Mouse (Mus musculus) intestine, embryonic 16.5 days (tissue): Measurements from ENCODE around the gene Fbxl13. TPM values are rescaled to one million over a fixed set of nuclear protein-coding genes. Genes with fewer than 3 reads are reported as not detected.

Experiments used
- ATAC-seq: fragments of 200-750 bp; cut with Nextera tagmentation; 2 replicates; pipeline ENCODE4 v1.8.0; 2017; ENCODE audit warnings: moderate TSS enrichment, moderate library complexity
- H3K27ac ChIP-seq: fragments of 300-500 bp; sonication (generic); 2 replicates; pipeline ENCODE4 v1.5.1; 2014; ENCODE audit warnings: mild to moderate bottlenecking, low read length
- H3K27me3 ChIP-seq: fragments of 300-500 bp; sonication (generic); replicated peaks from 2 replicates; pipeline ENCODE4 v1.6.1; 2014; ENCODE audit warnings: low read length, control low read depth, mixed read lengths; ENCODE audit not compliant: control insufficient read depth, insufficient read depth
- H3K36me3 ChIP-seq: fragments of 300-500 bp; sonication (generic); 2 replicates; pipeline ENCODE4 v1.6.1; 2014; ENCODE audit warnings: low read length, control low read depth; ENCODE audit not compliant: control insufficient read depth, insufficient read depth
- H3K4me1 ChIP-seq: fragments of 300-500 bp; sonication (generic); 2 replicates; pipeline ENCODE4 v1.6.1; 2014; ENCODE audit warnings: low read length, control low read depth, mixed read lengths; ENCODE audit not compliant: control insufficient read depth, insufficient read depth
- H3K4me2 ChIP-seq: fragments of 300-500 bp; sonication (generic); 2 replicates; pipeline ENCODE4 v1.6.1; 2014; ENCODE audit warnings: low read depth, low read length, control low read depth
- H3K4me3 ChIP-seq: fragments of 300-500 bp; sonication (generic); 2 replicates; pipeline ENCODE4 v1.5.1; 2014; ENCODE audit warnings: mild to moderate bottlenecking, low read length
- H3K9ac ChIP-seq: fragments of 300-500 bp; sonication (generic); 2 replicates; pipeline ENCODE4 v1.6.1; 2014; ENCODE audit warnings: low read depth, low read length
- H3K9me3 ChIP-seq: fragments of 300-500 bp; sonication (generic); 2 replicates; pipeline ENCODE4 v1.6.1; 2016; ENCODE audit warnings: low read length, control low read depth; ENCODE audit not compliant: control insufficient read depth
- WGBS: fragments of 180-500 bp; shearing (Covaris S2); extraction: QIAGEN DNeasy Blood & Tissue Kit; methylation state at CpG from one replicate; pipeline ENCODE4 v1.1.7; 2014; 5-methylcytosine and 5-hydroxymethylcytosine counted together
- polyA plus RNA-seq: library from polyadenylated mRNA; unstranded; fragments of >200 nt; fragmentation: Nextera tagmentation; extraction: Ambion mirVana; gene quantifications from 2 replicates; pipeline ENCODE4 v1.2.1, GENCODE M21; 2015

Gene Fbxl13
- polyA plus RNA-seq, 1 experiment from 2014 or later = 0.09 TPM

DNA sequence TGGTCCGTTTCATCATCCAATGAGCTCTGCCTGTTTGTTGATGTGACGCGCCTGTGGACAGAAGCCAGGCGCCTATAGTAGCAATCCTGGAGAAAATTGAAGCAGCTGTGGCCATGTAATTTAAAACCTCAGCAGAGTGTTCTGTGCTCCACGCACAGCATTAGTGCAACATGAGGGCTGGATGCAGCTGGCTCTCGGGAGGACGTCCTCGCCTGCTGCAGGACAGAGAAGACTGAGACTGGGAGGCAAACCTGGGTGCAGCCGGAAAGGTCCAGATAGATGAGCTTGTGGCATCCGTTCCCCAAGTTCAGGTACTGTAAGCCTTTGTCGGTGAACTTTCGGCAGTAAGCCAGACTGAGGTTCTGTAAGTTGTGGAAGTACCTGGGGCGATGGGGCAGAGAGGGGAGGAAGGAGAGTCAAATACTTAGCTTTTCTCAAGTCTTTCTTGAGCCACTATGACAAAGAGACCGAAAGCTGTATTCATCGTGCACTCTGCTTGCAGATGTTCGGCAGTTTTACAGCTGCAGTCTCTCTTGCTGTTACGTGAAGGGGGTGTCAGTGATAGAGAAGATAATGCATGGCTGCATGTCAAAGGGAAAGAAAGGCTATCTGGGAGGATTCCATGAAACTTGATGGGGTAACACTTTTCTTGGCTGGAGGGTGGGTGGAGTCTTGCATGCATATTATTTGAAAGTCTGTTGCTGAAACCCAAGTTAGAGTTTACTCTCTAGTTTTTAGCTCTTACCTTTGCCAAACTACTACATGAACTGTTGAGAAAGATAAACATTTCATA lies 101.8 kb downstream of the Fbxl13 start, which contains the start of gene Lrrc17:
Gene Lrrc17, plus strand, starts transcription at position 151 of the 793 bp plus-strand sequence.
- Histone ChIP-seq H3K27me3 (no peaks in the 10 kb centered on the region), H3K4me2 (peak within 1 kb of the TSS; percentile 32), H3K4me3 (peak within 1 kb of the TSS; percentile 44), H3K36me3 (no peaks in the 10 kb centered on the region), H3K27ac (peak within 1 kb of the TSS; percentile 93), H3K4me1 (peaks cover 13% of the 10 kb centered on the region), H3K9ac (peak within 1 kb of the TSS; percentile 50; the same call in 1 of the 2 replicates), H3K9me3 (no peaks in the 10 kb centered on the region)
- WGBS = 35% methylated on average over 17 of the region's 17 CpGs
- peak; percentile 89 for ATAC-seq

DNA sequence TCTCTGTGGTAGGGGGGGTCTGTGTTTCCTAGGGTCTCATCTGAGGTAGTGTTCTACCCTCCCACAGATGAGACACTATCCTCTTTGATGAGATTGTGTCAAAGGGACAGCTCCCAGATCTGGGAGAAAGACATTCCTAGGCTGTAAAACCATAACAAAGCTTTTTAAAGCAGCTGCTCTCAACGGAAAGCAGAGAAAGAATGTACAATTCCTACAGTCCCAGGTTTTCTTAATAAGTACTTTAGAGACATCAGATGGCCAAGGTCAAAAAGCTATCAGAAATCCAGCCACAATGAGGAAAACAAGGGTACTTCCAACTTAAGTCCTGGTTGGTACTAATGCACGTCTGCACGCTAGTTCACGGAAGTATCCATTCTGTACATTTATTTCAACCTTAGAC lies 103.2 kb downstream of the Fbxl13 start:
- H3K27ac ChIP-seq = no peak overlapping the region
- no peaks in the 10 kb centered on the region for H3K9me3 ChIP-seq
- no peak for ATAC-seq
- H3K27me3 ChIP-seq = no peaks in the 10 kb centered on the region
- no peak overlapping the region for H3K4me3 ChIP-seq
- H3K4me2 ChIP-seq = no peak overlapping the region
- H3K36me3 ChIP-seq = no peaks in the 10 kb centered on the region
- WGBS = 69% methylated on average over 4 of the region's 4 CpGs
- peaks cover 13% of the 10 kb centered on the region for H3K4me1 ChIP-seq
- H3K9ac ChIP-seq = no peak overlapping the region

DNA sequence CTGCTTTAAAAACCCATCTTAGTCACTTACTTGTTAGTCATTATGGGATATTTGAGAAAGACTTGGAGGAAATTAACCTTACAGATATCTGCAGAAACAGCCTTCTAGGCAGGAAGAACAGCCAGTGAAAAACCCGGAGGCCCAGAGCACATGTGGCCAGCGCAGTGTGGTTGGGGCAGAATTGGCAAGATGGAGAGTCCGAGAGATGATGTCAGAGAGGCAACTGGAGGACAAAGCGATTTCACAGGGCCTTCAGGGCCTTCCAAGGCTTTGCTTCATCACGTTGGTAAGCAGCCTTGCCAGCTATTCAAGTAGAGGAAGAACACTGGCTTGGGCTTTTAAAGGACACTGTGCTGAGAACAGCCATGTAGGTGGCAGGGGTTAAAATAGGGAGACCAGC lies 112.5 kb downstream of the Fbxl13 start:
- Histone ChIP-seq H3K9ac (no peak overlapping the region), H3K36me3 (no peaks in the 10 kb centered on the region), H3K27ac (no peak overlapping the region), H3K27me3 (no peaks in the 10 kb centered on the region), H3K9me3 (no peaks in the 10 kb centered on the region), H3K4me3 (no peak overlapping the region), H3K4me2 (no peak overlapping the region), H3K4me1 (no peaks in the 10 kb centered on the region)
- WGBS = 86% methylated on average over 5 of the region's 5 CpGs
- no peak for ATAC-seq

GRCm38 (mm10) chr5:21532126-21532525 lies 113.3 kb downstream of the Fbxl13 start:
- Histone ChIP-seq H3K9ac (no peak overlapping the region), H3K9me3 (no peaks in the 10 kb centered on the region), H3K4me3 (no peak overlapping the region), H3K4me1 (no peaks in the 10 kb centered on the region), H3K27ac (no peak overlapping the region), H3K36me3 (no peaks in the 10 kb centered on the region), H3K4me2 (no peak overlapping the region), H3K27me3 (no peaks in the 10 kb centered on the region)
- WGBS = 84% methylated on average over 2 of the region's 2 CpGs
- no peak for ATAC-seq

DNA sequence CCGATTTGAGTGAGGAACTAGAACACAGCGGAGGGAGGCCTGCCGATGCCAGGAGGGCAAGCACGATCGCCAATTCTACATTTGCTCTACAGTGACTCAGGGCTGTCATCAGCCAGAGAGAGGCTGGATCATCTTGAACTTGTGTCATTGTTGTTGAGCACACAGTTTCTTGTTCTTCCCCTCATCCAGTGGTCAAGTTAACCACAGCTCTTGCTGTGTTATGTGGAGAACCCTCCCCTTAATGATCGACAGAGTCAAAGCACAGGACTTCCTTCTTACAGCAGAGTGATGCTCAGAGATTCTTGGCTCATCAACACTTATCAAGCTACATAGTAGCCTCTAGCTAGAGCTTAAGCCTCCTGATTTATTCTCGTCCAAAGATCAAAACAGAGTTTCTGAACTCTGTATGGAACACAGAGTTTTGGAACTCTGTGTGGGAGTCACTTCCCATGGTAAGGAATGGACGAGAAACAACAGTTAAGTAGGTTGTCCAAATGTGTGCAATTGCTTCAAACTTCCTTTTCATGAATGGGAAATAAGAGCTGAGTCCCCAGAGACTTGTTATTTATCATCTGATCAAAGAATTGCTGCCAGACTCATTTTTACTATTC lies 116.2 kb downstream of the Fbxl13 start:
- H3K4me1 ChIP-seq = no peaks in the 10 kb centered on the region
- no peaks in the 10 kb centered on the region for H3K36me3 ChIP-seq
- no peaks in the 10 kb centered on the region for H3K9me3 ChIP-seq
- no peaks in the 10 kb centered on the region for H3K27me3 ChIP-seq
- no peak overlapping the region for H3K4me2 ChIP-seq
- WGBS = 83% methylated on average over 8 of the region's 8 CpGs
- no peak overlapping the region for H3K4me3 ChIP-seq
- no peak overlapping the region for H3K9ac ChIP-seq
- ATAC-seq = no peak
- H3K27ac ChIP-seq = 0 out of 2 replicates have a peak overlapping the region, but pooled peaks have one; percentile 21

DNA sequence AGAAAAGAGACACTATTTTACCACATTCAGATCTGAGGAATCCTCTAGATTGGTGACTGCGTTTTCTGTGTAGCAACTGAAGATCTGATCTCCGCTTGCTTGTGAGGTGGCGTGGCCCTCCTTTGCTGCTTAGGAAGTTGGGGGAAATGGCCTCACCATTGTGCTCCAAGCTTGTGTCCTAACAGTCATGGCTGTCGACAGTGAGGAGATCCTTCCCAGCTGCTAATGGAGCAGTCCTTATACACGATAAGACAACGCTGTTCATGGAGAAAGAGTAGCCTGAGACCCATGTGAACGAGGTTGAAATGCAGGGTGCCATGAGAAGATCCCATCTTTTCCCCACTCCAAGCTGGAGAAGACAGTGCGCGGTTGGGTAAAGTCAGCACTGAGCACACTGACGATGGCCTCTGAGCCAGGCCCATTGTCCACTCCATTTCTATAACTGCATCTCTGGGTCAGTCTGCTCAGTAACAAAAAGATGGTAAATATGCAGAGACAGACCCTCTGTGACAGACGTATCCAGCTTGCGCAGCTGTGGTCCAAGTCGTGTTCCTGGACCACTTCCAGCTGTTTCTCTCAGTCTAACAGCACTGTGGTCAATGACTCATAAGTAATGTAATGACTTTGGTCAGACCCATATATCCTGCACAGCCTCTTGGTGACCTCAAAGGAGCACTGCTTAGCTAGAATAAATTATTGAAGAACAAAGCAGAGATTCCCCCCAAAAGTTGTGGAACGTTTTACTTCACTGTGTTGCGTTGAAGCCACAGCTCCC lies 117.2 kb downstream of the Fbxl13 start:
- ATAC-seq = peak; percentile 90
- WGBS = 68% methylated on average over 15 of the region's 15 CpGs
- peak overlapping the region; percentile 82 for H3K27ac ChIP-seq

DNA sequence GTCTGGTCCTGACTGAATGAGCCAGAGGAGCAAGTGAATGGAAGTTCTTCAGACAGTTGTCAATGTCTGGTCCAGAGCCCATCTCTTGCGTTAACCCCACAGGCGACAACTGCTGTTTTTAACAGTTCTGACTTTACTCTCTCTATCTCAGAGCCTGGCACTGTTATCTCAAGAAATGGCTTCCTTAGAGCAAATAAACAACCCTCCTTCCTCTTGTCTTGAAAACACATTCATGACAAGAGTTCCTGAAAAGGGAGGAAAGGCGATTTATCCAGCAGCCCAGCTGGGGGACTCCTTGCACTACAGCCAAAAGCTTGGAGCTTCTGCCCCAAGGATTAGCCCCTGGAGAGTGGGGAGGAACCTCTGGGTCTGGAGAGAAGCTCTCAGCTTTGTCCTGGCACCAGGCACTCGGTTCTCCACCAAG lies 117.9 kb downstream of the Fbxl13 start:
- H3K9ac ChIP-seq = no peak overlapping the region
- H3K27me3 ChIP-seq = no peaks in the 10 kb centered on the region
- WGBS = 59% methylated on average over 4 of the region's 4 CpGs
- no peaks in the 10 kb centered on the region for H3K9me3 ChIP-seq
- no peaks in the 10 kb centered on the region for H3K4me1 ChIP-seq
- no peaks in the 10 kb centered on the region for H3K36me3 ChIP-seq
- ATAC-seq = 0 out of 2 replicates have a peak, but pooled peaks have one; percentile 42
- no peak overlapping the region for H3K4me2 ChIP-seq
- H3K27ac ChIP-seq = peak overlapping the region; percentile 82
- no peak overlapping the region for H3K4me3 ChIP-seq

More for the DNA sequence above, 117.2 kb downstream of the Fbxl13 start:
- Histone ChIP-seq H3K4me2 (no peak overlapping the region), H3K4me1 (no peaks in the 10 kb centered on the region), H3K9me3 (no peaks in the 10 kb centered on the region), H3K9ac (no peak overlapping the region), H3K36me3 (no peaks in the 10 kb centered on the region), H3K27me3 (no peaks in the 10 kb centered on the region), H3K4me3 (no peak overlapping the region)

DNA sequence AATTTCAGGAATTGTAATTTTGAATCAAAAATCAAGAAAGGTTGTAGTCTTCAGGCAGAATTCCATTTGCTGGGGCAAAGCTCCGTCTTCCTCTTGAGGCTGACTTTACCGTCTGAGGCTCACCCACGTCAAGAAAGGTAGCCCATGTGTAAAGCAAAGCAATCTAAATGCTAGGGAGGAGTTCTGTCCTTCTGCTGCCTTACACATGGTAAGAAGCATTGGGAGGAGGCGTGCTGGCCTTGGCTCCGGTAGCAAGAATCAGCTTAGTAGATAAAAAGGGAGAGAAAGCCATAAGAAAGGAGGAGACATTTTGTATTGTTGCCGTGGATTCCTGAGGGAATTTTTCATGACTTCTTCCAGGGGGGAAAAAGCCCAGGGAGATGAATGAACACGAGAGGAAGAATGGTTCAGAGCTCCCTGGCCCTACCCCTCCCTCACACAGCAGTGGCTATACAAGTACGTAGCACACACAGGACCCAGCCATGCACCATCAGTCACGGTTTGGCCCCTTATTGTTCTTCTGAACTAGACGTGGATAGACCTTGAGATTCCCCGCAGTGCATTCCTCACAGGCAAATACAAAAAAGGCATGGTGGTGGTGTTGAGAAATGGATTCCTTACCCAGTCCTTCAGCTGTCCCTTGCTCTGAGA lies 118.5 kb downstream of the Fbxl13 start:
- ATAC-seq = no peak
- Histone ChIP-seq H3K36me3 (no peaks in the 10 kb centered on the region), H3K4me1 (no peaks in the 10 kb centered on the region), H3K9me3 (no peaks in the 10 kb centered on the region), H3K27ac (peak overlapping the region; percentile 82), H3K9ac (no peak overlapping the region), H3K27me3 (no peaks in the 10 kb centered on the region), H3K4me3 (no peak overlapping the region), H3K4me2 (no peak overlapping the region)
- 67% methylated on average over 11 of the region's 11 CpGs for WGBS

DNA sequence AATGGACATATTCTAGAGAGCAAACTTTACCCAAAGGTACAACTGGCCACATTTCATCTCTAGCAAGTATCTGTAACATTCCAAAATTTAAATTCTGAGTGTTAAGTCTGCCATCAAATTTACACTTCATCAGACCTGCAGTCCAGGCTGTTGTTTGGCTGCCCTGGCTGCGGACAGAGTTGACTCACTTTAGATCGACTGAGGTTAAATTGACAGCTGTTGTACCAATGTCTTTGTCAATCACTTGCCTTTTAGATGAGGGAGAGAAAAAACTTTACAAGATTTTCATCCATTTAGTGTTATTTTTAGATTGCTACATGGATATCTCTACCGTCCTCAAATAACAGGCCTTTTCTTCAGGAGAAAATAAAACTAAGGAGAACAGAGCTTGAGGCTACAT lies 126.3 kb downstream of the Fbxl13 start:
- H3K36me3 ChIP-seq = no peaks in the 10 kb centered on the region
- no peaks in the 10 kb centered on the region for H3K9me3 ChIP-seq
- WGBS = 82% methylated on average over 3 of the region's 3 CpGs
- ATAC-seq = no peak
- H3K27ac ChIP-seq = no peak overlapping the region
- no peaks in the 10 kb centered on the region for H3K27me3 ChIP-seq
- no peak overlapping the region for H3K9ac ChIP-seq
- no peak overlapping the region for H3K4me3 ChIP-seq
- no peaks in the 10 kb centered on the region for H3K4me1 ChIP-seq
- H3K4me2 ChIP-seq = no peak overlapping the region
